Mouse (Mus musculus): ENCODE measurements around the gene Fxyd1.

The Fxyd1 gene

DNA sequence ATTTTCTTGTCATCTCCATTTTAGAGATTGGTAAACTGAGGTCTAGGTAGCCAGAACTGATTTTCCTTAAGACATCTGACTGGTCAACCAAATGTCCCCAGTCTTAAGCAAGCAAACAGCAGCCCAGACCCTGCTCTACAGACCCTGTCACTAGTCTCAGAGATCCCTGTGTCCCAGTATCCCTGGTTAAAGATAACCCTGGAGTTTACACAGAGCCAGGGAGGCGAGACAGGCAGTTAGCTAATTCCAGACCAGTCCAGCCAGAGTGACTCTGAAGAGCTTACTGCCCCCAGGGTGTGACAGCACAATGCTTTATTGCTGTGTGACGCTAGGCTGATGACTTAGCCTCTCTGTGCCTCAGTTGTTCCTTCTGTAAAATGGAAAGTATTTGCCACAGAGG is at the start of gene Fxyd1:
Gene Fxyd1 (minus strand): TSS at position 129 of the 400 bp plus-strand sequence.
- DNase-seq = no peak

DNA sequence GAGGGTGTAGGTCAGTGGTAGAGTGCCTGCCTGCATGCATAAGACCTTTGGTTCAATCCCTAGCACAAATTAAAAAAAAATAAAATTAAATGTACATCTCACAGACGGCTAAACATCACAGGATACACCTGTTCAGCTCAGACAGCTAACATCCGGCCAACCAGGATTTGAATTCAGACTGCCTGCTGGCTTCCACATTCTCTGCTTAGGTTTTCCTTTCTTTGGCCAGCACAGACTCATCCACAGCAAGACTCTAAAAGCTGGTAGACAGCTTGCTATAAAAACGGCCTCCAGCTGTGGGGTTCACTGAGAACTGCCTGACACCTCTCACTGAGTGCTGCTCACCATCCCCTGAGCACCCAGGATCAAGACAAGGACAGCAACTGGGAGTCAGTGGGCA is 49.2 kb upstream of the Fxyd1 start:
- DNase-seq = no peak

DNA sequence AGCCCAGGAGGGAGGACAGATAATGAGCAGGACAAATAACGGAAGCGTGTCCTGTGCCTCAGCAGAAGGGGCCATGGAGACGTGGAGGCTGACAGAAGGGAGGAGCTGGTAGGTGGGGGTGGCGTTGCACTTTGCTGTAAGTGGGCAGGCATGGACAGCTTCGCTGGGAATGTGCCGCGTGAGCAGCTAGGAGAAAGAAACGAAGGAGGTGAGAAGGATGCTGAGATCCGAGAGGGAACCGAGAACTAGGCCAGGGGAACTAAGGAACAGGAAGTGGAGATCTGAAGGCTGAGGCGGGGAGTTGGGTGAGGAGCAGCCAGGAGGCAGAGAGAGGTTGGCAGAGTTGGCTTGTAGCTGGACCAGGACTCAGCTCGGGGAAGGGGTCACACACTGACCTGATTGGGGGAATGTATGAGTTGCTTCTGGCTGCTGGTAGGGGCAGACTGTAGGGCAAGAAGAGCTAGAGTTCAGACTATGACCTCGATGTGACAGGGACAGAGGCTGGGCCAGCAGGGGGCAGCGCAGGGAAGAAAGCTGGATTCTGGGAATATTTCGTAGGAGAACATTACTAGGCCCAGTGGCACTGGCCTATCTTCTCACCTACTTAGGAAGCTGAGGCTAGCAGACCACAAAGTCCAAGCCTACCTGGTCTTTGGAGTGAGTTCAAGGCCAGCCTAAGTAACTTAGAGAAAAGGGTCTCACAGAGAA is 48.2 kb upstream of the Fxyd1 start:
- DNase-seq = peak; percentile 95

DNA sequence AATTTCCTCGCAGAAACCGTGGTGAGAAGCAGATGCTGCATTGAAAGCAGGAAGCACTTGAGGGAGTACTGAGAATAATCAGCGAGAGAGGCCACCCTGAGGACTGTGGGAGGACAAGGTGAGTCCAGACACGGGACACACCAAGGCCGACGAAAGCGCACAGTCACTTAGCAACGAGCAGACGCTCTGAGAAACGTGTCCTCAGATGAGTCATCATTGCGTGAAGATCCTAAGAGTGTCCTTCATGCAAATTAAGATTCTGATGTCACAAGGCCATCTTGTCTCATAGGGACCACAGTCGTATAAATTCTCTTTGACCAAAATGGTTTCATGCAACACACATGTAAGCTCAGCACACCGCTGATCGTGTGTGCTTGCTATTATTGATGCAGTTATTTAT is 43.8 kb upstream of the Fxyd1 start:
- no peak for DNase-seq

DNA sequence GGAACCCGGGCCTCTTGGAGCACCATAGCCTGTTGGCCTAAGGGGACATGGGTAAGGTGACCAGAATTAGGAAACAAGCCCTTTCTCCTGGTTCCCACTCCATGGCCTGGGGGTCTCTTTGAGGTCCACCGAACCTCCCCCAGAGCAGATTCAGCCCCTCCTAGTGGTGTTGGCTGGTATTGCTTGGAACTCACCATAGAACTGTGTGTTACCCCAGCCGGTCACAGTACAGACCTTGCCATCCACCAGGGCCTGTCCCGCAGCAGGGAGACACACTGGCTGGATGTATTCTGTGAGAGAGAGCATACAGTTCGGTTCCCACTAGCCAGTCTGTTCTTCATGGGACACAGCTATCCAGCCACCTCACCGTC is 42.6 kb upstream of the Fxyd1 start:
- DNase-seq = peak; percentile 91

DNA sequence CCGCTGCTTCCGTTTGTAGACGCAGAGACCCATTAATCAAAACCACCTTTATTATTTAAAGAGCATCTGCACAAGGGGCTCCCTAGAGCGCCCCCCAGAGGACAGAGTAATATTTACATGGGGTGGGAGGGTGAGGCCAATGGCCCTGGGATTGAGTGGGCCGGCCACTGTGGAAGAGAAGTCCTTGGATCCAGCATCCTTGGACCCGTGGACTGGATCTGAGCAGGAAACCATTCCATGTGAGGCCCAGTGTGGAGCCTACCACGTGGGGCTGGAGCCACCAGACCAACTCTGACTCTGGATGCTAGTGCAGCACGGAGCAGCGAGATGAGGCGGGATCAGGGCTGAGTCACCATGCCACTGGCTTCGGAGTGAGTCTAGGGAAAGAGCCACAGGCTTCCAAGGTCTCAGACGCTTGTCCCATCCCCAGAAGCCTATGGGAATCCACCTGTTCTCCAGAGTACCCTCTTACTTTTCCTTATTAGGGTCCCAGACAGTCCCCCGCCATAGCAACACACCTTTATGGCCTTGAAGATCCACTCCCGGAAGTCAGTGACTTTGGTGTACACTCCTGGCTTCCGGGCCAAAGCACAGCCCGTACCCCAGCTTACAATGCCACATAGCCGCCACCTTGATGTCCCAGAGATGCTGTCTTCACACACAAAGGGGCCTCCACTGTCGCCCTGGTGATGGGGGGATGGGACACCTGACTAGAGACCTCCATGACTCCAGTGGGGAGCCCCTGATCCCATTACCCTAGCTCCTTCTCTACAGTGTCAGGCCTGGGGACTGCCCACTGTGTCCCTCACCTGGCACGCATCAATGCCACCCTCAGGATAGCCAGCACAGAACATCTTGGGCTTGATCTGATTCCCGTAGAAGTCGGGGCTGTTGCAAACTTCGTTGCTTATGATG is 42.0 kb upstream of the Fxyd1 start:
- DNase-seq = peak; percentile 95

DNA sequence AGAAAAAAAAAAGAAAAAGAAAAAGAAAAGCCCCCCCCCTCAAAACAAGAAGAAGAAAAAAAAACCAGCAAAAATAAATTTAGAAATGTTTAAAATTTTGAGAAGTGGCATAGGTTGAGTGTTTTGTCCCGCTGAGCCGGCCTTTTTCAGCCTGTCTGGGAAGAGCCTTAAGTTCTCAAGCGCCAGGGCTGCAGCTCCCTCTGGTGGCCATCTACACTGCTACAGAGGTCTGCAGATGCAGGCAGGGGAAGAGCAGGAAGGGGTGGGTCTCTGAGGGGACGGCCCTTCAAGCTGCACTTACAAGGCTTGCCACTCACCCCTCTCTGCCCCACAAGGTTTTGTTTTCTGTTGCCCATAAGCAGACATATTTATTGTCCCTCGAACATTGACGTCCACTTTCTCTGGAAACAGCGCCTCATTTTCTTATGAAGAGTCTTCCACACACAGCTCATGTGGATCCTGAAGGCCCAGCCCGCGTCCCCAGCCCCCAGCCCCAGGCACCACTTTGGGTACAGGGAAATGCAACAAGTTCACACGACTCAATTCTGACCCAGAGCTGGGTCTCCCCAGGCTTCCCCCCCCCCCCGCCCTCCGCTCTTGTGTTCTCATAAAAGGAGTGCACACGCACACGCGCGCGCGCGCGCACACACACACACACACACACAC is 40.7 kb upstream of the Fxyd1 start:
- peak; percentile 99 for DNase-seq

DNA sequence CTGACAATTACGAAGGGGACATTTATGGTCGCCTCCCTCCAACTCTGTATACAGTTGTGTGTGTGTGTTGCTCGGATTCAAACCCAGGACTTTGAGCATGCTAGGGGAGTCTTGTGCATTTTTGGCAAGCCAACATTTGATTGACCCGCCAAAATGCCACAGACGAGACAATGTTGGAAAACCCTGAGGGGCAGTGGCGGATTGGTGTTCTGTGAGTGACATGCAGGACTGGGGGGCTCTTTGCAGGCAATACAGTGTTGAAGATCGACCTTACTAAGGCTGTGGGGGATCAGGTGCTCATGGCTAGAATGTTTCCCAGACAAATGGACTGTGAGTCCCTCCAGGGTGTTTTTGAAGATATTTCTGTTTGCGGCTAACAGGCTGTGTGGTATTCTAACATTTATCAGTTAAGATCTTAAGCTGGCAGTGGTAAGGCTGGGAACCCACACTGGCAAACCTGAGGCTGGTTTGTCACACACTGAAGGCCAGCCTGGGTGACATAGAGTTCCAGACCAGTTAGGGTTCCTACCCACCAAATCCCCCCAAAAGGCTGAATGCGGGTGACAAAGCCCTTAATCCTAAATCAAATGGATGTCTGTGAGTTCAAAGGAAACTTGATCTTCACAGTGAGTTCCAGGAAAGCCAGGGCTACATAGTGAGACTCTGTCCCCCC is 40.0 kb upstream of the Fxyd1 start:
- DNase-seq = peak; percentile 90

DNA sequence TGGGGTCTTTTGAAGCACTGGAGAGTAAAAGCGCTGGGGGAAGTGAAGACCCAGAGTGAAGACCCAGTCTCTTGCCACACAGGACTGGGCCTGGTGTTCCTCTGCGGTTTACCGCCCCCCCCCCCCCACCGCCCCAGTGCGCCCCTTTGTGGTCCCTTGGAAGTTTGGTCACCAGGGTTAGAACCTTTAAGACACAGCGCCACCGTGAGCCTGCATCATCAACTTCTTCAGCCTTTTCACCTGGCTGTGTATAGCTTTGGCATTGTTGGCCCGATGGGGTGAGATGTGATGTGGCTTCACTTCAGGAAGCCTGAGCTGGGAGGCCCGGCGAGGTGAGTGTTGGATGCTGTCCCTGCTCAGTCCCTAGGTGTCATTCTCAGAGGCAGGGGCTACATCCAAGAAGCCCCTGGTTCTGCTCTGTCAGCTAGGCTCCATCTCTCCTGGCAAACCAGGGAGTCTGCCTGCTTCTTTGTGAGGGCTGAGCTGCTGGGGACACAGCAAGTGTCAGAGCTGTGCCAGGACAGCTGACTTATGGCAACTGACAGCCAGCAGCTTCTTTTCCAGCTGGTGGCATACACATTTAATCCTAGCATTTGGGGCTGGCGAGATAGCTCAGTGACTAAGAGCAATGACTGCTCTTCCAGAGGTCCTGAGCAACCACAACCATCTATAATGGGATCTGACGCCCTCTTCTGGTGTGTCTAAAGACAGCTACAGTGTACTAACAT is 37.9 kb upstream of the Fxyd1 start:
- DNase-seq = peak; percentile 90

DNA sequence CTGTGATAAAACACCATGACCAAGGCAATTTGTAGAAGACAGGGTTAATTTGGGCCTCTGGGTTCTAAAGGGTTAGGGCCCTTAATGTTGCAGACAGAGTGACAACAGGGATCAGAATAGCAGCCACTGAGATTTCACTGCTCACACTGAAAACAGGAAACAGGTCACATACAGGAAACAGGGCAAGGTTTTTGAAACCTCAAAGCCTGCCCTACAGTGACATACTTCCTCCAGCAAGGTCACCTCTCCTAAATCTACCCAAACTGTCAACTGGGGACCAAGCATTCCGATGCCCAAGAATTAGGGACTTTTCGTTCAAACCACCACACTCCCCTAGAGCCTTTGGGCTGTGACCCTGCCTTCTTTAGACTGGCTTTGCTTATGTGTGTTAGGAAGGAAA is 32.7 kb upstream of the Fxyd1 start:
- no peak for DNase-seq

DNA sequence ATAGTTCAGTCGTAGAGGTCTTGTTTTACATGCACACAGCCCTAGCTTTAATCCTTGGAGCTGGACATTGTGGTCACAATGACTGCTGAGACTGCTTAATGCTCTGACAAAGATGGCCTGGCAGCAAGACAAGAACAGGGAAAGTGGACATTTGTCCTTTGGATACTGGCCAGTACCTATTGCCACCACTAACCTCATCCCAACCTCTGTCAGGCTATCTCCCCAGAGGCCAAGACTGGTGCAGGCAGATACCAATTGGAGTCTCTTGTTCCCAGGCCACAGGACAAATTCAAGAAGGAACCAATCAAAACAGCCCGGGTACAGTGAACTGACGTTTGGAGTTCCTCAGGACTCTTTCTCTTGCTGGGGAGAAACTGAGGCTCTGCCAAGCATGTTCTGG is 31.2 kb upstream of the Fxyd1 start:
- DNase-seq = peak; percentile 88

DNA sequence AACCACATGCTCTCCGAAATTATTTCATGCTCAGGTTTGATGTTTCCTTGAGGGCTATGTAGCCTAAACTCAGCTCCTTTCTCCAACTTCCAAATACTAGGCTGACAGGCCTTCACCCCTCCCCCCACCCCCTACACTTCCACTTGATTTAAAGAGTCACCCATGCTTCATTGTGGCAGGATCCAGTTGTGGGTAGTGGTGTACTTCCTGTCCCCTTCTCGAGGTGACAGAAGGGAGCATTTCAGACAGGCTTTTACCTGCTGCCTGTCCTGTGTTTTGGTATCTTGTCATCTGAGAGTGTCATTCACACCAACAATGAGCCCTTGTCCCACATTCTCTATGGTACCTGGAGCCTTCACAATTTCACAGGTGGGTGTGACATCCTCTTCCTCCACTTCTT is 30.3 kb upstream of the Fxyd1 start:
- no peak for DNase-seq

DNA sequence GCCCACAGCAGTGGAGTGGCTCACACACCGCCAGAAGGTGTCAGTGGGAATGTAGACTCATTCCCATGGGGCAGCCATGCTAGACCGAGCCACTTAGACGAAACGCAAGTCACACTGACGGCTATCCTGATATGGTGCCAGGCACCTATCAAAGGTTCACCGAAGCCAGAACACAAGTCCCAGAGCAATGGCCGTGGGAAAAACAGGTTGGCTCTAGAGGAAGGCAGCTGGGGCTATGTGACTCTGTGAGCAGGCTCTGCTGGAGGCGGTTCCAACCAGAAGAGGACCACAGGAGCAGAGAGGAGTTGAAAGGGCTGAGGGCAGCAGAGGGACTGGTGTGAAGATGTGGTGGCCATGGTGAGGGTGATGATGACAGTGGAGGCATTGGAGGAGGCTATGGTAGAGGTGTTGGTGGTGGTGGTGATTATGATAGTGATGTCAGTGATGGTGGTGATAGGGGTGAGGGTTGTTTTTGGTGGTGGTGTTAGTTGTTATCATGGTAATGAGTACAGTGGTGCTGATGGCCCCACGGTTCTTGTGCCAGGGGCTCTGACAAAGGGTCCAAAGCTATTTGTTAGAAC is 29.3 kb upstream of the Fxyd1 start:
- peak; percentile 91 for DNase-seq

DNA sequence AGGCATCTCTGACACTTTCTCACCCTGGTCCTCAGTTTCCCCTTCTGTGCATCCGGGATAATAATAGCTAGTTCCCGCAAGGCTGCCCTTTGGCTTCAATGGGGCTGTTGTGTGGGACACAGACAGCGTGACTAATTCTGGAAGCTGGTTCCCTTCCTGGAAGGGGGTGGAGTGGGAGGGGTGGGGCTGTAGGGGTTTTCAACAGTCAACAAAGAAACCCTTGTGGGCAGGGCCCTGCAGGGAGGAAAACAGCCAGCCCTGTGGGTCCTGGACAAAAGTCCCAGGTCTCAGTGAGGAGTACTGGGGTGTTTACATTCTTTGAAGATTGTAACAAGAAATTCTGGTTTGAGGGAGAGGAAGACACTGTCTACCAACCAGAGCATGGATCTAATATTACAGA is 28.2 kb upstream of the Fxyd1 start:
- peak; percentile 98 for DNase-seq

DNA sequence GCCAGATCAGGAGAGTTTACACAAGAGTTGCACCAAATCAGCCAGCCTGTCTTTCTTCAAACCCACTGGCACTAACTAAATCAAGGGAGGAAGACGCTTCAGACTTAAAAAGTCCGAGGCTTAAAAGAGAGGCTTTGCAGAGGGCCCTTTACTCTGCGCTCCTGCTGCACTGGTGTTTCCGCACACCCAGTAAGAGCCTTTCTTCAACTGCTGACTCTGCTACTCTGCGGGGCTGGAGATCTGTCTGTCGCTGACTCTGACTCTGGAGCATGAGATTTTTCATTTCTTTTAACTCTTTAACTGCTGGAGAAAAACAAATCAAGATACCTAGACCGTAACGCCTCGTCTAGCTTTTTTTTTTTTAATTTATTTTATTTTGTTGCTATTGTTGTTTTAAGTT is 27.1 kb upstream of the Fxyd1 start:
- DNase-seq = peak; percentile 94

DNA sequence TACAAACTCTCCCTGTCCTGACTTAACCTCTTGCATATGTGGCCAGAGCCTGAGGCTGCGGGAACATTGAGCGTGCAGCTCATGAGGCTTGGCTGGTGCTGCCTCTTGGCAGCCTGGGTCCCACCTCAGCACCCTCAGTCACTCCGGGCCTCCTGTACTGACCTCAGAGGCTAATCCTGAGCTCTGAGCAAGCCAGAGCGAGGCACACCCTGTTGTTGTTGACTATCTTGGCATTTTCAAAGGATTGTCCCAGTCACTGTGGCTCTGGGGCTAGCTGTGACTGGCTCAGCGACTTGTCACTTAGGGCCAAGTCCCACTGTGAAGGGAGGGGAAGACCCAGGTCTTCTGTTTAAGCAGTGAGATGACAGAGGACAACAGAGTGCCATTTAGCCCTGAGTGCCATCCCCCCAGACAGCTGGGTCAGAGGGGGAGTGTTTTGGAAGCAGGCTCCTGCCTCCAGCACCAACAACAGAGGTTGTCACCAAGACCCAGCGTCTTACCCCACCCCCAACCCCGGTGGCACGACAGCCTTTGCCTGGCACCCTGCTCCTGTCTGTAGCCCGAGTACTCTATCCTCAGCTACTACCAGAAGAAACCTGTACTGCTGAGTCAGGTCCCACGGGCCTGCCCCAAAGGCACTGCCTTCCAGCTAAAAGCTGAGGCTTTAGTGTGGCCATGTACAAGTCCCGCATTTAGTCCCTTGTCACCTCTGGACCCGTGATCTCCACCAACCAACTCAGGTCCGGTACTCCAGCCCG is 26.0 kb upstream of the Fxyd1 start:
- peak; percentile 99 for DNase-seq

DNA sequence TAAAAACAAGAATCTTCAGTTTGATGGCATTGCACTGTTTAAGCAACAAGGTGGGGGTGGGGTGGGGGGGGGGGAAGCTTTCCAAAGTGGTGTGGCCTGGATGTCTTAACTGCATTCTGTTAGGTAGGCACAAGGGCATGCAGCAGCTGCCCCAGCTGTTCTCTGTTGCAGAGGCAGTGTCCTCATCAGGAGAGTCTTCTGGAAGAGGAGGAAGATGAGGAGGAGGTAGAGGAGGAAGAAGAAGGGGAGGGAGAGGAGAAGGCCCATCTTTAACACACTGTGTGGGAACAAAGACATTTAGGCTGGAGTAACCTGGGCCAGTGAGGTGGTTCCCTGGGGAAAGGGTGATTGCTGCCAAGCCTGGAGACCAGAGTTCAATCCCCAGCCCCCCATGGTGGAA is 25.1 kb upstream of the Fxyd1 start:
- DNase-seq = peak; percentile 87

DNA sequence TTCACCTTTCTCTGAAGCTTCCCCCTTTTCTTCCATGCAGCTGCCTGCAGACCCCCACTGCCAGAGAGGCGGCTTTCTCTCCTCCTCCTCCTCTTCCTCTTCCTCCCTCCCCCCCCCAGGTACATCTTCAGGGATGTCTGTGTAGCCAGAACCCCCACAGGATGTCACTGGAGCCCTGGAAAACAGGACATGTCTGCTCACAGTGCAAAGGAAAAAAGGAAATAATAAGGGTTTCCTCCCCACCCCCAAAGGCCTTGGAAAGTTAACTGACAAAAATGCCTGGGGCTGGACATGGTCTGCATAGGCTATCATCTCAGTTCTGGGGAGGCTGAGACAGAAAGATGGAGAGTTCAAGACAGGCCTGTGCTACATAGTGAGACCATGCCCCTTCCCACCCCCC is 24.1 kb upstream of the Fxyd1 start:
- no peak for DNase-seq

DNA sequence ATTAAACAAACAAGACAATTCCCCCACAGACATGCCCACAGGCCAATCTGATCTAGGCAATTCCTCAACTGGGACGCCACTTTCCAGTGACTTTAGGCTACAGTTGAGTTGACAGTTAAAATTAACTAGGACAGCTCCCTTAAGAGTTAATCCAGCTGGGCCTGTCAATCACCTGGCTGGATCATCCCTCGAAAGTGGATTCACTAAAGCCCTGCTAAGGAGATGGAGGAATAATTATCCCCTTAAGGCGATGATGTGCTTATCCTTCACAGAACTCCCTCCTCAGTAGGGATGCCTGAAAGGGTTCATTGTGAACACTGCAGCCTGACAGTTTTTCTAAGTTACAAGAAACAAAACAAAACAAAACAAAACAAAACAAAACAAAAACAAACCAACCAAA is 23.6 kb upstream of the Fxyd1 start:
- DNase-seq = no peak

DNA sequence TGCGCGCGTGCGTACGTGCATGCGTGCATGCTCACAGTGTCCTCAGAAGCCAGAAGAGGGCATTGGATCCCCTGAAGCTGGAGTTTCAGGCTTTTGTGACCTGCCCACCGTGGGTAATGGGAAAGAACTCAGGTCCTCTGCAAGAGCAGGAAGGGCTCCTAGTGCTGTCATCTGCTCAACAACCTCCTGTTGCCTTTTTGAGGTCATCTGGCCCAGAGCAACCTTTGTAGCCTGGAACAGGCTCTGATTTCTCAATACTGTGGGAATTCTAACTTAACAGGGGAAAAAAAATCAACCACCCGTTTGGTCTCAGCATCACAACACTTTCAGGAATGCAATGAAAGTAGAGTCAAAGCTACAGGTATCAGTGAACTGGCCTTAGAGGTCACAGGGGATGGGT is 22.7 kb upstream of the Fxyd1 start:
- DNase-seq = peak; percentile 88

DNA sequence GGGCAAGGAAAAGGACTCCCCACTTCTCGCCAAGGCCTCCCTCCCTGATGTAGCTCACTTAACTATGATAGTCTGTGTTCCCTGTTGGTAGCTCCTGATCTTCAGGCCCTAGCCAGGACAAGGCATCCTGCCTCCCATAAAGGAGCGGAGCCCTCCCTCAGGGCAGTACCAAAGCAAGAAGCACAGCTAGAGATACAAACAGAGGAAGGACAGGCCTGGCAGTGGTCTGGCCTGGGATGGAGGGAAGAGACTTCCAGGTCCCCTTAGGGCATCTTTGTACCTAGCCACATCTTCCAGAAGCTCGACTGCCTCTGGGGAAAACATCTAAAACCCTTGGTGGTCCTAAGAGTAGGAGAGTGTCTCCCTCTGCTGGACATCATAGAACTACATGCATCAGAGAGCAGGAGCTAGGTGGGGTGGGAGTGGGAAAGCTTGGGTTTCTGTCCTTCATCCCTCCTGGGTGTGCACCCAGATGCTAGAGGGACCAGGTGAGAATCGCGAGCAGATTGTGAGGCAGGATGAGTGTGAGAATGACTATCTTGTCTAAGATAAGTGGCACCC is 21.0 kb upstream of the Fxyd1 start:
- peak; percentile 93 for DNase-seq

Measured in heart, adult 11 months (tissue).